Mouse (Mus musculus): ENCODE results near the gene Map2k5.

DNA sequence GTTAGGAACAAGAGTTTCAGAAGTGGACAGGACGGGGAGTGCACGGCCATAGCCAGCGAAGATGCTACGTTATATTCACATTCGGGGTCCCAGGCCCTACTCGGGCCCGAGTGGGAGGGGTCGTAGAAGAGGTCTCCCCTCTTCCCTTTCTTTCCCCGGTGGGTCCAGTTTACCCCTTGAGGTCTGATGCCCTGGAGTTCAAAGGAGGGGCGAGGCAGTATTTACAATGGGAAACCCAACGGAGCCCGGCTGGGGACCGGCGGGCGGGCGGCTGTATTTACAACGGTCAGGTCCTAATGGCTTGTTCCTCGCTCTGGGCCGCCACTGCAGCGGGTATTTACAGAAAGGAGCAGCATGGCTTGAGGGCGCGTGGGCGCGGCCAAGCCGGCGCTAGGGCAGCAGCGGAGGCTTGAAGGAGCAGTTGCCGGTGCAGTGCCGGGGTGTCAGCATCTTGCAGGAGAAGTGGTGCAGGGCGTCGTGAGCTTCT is 239.2 kb downstream of the Map2k5 start:
- TF ChIP-seq POLR2A (IDR thresholded peaks at IDR 0.05; ENCODE audit: extremely low read depth, insufficient read depth, low read length), result no peak
- TF ChIP-seq CTCF (IDR thresholded peaks at IDR 0.05; ENCODE audit: extremely low read depth, insufficient read depth, low read length), result no peak

Measured in cortical plate, adult 2 months (tissue).